Mouse (Mus musculus) kidney, adult 18-20 months (tissue): ENCODE results near the gene Olfr548-ps1.
"Not testable (repeated sequence)": the region's sequence is repeated elsewhere in the genome, so short reads cannot be mapped to it uniquely, and the experiment has no call there.

Source experiments
- DNase-seq: peaks from one replicate; pipeline ENCODE4 v3.0.0; 2021

The Olfr548-ps1 gene

GRCm38 (mm10) chr7:102540596-102540995, at the start of gene Olfr548-ps1:
Gene Olfr548-ps1, plus strand, starts transcription at chr7:102540896.
- no peak for DNase-seq

GRCm38 (mm10) chr7:102494416-102494815, 46.3 kb upstream of the Olfr548-ps1 start:
- not testable (repeated sequence) for DNase-seq

- DNase-seq: no peak
Observed at GRCm38 (mm10) chr7:102499473-102499872, 41.2 kb upstream of the Olfr548-ps1 start, which contains the start of gene Olfr545. Gene Olfr545, minus strand, starts transcription at chr7:102499573.

- no peak for DNase-seq
Observed at GRCm38 (mm10) chr7:102501986-102502385, 38.7 kb upstream of the Olfr548-ps1 start.

DNA sequence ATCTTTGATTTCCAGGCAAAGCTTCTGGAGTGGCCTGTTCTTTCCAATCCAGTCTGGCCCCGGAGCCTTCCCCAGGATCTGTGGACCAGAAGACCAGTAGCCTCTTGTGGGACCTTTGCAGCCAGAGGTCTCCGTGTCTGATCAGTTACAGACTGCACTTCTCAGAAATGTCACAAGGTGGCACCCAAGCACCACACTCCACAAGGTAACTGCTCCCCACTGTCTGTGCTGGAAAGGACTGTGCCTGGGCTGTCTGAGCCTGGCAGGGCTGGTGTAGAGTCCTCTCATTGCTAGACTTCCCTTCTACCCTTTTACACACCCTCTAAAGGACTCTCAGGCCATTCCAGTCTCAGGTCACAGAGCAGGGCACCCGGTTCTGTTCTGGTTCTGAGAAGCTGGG, 33.8 kb upstream of the Olfr548-ps1 start:
- DNase-seq: peak; percentile 82

- no peak for DNase-seq
Observed at GRCm38 (mm10) chr7:102508066-102508465, 32.6 kb upstream of the Olfr548-ps1 start.

GRCm38 (mm10) chr7:102508666-102509065, 32.0 kb upstream of the Olfr548-ps1 start:
- DNase-seq: no peak

DNA sequence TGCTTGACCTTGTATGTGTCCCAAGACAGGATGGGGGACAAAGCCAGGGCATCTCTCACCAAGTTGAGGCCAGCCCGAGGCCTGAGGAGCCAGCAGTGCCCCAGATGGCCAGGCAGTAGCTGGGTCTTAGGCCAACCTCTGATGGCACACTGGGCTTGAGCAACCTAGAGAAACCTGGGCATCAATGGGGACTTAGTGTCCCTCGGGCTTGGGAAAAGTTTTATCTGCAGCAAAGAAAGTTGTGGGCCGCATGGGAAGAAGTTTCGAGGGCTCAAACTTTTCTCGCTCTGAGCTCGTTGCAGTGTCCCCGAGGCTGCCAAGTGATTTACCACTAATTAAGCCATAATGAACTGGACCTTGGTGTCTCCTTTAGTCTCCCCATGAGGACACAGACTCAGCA, 31.0 kb upstream of the Olfr548-ps1 start:
- no peak for DNase-seq

- no peak for DNase-seq
Observed at GRCm38 (mm10) chr7:102511927-102512326, 28.8 kb upstream of the Olfr548-ps1 start.

GRCm38 (mm10) chr7:102512814-102513435, 27.8 kb upstream of the Olfr548-ps1 start:
- peak; percentile 86 for DNase-seq

- no peak for DNase-seq
Observed at GRCm38 (mm10) chr7:102514144-102514543, 26.6 kb upstream of the Olfr548-ps1 start.

DNA sequence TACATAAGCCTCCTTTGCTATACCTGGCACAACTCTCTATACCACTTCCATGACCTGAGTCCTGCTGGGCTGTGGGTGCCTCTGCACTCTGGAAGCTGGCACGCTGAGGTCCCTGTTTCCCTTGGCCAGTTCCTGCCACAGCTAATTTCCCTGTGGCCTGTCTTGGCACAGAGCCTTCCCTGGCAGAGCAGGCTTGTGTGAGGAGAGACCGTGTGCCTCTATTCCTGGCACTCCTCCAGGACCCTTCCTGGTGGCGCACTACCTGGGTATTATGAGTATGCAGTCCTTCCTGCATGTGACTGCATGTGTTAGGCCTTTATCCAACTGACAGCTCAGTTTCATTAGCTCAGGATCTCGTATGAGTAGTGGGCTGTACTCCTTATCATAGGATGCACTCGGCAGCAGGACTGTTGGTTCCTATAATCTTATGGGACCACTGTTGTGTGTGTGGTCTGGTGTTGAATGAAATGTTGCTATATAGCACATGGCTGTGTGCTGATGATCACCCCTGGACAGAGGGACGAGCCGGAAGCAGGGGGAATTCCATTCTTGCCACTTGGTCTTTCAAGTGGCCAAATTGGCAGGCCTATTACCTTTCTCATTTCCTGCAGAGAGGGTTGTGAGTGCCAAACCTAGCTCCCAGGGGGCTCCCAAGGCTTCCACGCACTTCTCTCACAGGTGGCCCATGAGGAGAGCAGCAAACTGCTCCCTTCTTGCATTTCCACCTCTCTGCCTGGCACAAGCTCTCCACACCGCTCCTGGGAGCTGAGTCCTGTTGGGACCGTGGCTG, 24.2 kb upstream of the Olfr548-ps1 start:
- no peak for DNase-seq

- no peak for DNase-seq
Observed at GRCm38 (mm10) chr7:102517051-102517335, 23.7 kb upstream of the Olfr548-ps1 start.

GRCm38 (mm10) chr7:102529052-102529451, 11.6 kb upstream of the Olfr548-ps1 start:
- no peak for DNase-seq

DNA sequence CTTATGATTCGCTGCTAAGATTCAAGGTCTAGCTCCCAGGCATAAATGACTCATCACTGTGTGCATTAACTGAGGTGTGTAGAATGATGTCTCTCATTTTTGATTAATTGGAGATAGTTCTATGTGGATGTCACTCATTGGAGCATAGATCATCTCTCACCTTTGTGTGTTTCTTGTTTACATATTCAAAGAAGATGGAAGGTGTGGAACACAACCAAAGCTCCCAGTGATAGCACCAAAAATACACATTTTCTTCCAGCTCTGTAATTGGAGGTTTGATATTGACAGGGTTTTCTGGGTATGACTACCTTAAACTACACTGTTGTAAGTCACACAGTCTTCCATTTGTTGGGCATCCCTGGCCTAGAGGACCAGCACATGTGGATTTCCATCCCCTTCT, 6.2 kb upstream of the Olfr548-ps1 start, which contains the start of gene Olfr547:
TSS of gene Olfr547 (plus strand) at position 301 of the 400 bp plus-strand sequence.
- DNase-seq: no peak

DNA sequence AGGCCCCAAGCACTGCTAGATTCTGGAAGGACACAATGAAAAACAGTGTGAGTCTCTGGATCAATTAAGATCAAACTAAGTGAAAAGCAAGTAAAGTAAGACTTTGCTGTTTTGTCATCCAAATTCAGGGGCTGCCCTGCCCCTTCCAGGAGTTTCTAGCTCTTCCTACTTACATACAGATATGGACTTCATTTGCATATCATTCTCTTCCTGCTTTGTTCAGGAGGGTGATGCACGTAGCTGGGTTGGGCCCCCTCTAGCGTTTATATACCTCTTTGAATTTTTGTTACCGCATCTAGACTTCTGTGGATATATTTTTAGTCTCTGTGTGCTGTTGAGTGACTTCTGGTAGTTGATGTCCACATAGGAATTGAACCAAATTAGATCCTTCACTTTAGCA, 555 bp downstream of the Olfr548-ps1 start:
- no peak for DNase-seq

DNA sequence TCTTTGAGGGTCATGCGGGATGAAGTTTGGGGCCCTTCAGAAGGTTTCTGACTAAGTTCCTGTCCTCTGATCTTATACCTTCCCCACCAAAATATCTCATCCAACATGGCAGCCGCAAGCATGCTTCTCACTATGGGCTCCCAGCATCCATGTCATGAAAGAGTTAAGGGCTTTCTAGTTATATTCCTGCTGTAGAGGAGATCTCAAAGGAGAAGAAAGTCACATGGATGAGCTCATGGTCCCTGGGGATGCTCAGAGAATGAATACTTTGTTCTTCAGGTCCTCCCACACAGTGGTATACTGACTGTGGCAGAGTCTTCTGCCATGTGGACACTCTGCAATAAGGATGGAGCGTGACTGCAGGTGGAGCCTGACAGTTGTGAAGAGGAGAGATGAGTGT, 8.9 kb downstream of the Olfr548-ps1 start, which contains the start of gene Olfr549:
TSS of gene Olfr549 (plus strand) at position 301 of the 400 bp plus-strand sequence.
- no peak for DNase-seq

DNA sequence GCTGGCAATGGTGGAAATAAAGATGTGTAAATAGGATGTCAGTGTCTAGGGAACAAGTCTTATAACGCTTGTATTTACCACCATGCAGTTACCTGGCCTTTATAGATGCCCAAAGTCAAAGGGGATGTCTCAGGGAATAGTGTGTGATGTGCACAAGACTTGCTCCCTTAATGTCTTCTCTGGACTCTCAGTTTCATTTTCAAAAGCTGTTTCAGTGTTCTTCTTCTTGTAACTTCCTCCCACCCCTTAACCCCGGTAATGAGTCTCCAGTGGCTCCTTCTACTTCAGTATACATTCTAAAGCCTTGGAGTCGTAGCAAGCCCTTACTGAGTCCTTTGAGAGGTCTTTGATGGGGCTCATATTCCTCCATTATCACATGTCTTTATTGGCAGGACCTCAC, 12.6 kb downstream of the Olfr548-ps1 start:
- no peak for DNase-seq

- DNase-seq: peak; percentile 91
Observed at GRCm38 (mm10) chr7:102564999-102565997, 24.6 kb downstream of the Olfr548-ps1 start, which contains the start of gene Trim21. Gene Trim21, minus strand, starts transcription at chr7:102565486.

- no peak for DNase-seq
Observed at GRCm38 (mm10) chr7:102566219-102566618, 25.5 kb downstream of the Olfr548-ps1 start.

GRCm38 (mm10) chr7:102571142-102571541, 30.4 kb downstream of the Olfr548-ps1 start, which contains the start of gene Olfr550:
Gene Olfr550, plus strand, starts transcription at chr7:102571442.
- DNase-seq: no peak

DNA sequence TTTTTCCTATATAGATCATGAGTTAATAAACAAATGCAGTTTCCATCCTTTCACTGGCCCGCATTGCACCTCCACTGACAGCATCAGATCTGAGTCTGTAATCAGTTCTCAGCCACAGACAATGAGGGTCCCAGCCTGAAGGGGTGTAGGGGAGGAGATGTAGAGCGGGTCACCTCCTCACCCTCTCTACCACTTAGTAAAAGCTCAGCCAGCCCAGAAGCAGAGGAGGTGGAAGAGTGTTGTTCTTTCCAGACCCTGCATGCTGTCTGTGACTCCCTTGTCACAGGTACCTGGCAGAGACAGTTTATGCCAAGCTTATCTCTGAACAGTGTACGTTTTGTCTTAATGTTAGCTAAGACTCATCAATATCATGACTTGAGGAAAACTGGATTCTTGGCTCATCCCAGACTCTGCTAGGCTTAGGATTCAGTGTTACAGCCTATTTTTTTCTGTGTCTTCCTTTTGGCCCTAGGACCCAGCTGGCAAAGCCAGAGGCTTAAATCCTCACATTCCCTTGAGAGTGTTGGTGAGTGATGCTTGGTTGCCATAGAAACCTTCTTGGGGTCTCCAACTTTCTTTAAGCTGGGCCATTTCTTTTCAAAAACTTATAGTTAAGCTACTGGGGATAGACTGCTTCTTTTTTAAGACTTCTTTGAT, 32.6 kb downstream of the Olfr548-ps1 start:
- DNase-seq: no peak
